Mouse (Mus musculus): ENCODE measurements around the gene Slc9a7. TPM values are rescaled to one million over a fixed set of nuclear protein-coding genes. Genes with fewer than 3 reads are reported as not detected.
A peak's percentile ranks its signal among the peaks of the same experiment; 100 is the strongest.

Gene Slc9a7
- total and polyA plus RNA-seq, 3 experiments = 2.1 to 4.8 (median 3.8) TPM

- 78% methylated on average over 1 of the region's 1 CpGs for WGBS
These were observed 114.8 kb downstream of the Slc9a7 start for GRCm38 (mm10) chrX:20176792-20177191.

GRCm38 (mm10) chrX:20168430-20168829, 123.2 kb downstream of the Slc9a7 start:
- no peaks in the 10 kb centered on the region for H3K4me1 ChIP-seq (ENCODE audit: control insufficient read depth, insufficient read depth, low read length)
- H3K9ac ChIP-seq (ENCODE audit: low read depth, low read length) = no peak overlapping the region
- H3K27me3 ChIP-seq (ENCODE audit: control insufficient read depth, insufficient read depth, low read length) = no peaks in the 10 kb centered on the region
- no peak for TF ChIP-seq POLR2A (IDR thresholded peaks at IDR 0.05; ENCODE audit: insufficient read depth, low read depth, low read length)
- no peak for TF ChIP-seq CTCF (IDR thresholded peaks at IDR 0.05)
- TF ChIP-seq EP300 (IDR thresholded peaks at IDR 0.05; ENCODE audit: insufficient read depth, low read depth, low read length) = no peak
- DNase-seq = no peak
- H3K4me3 ChIP-seq = no peak overlapping the region
- H3K27ac ChIP-seq = no peak overlapping the region
- intact Hi-C loops (cut with DNase I) = loop anchor here (10.0 kb wide), 2 partner anchors 56 to 326 kb away; no protein-coding TSS in a partner anchor
- no peaks in the 10 kb centered on the region for H3K79me2 ChIP-seq (replicated peaks; ENCODE audit: control insufficient read depth, insufficient read depth, low read length)
- H3K36me3 ChIP-seq (ENCODE audit: control insufficient read depth, insufficient read depth, low read length) = no peaks in the 10 kb centered on the region

More at GRCm38 (mm10) chrX:20176792-20177191, 114.8 kb downstream of the Slc9a7 start:
- H3K79me2 ChIP-seq (replicated peaks; ENCODE audit: control insufficient read depth, insufficient read depth, low read length) = no peaks in the 10 kb centered on the region
- H3K27me3 ChIP-seq (ENCODE audit: control insufficient read depth, insufficient read depth, low read length) = no peaks in the 10 kb centered on the region
- H3K4me3 ChIP-seq = no peak overlapping the region
- no peak for TF ChIP-seq EP300 (IDR thresholded peaks at IDR 0.05; ENCODE audit: insufficient read depth, low read depth, low read length)
- TF ChIP-seq POLR2A (IDR thresholded peaks at IDR 0.05; ENCODE audit: insufficient read depth, low read depth, low read length) = no peak
- no peak for TF ChIP-seq CTCF (IDR thresholded peaks at IDR 0.05)
- H3K27ac ChIP-seq = no peak overlapping the region
- DNase-seq = no peak
- no peaks in the 10 kb centered on the region for H3K4me1 ChIP-seq (ENCODE audit: control insufficient read depth, insufficient read depth, low read length)
- no peak overlapping the region for H3K9ac ChIP-seq (ENCODE audit: low read depth, low read length)
- intact Hi-C loops (cut with DNase I) = no loop called here
- no peaks in the 10 kb centered on the region for H3K36me3 ChIP-seq (ENCODE audit: control insufficient read depth, insufficient read depth, low read length)

- TF ChIP-seq CTCF (IDR thresholded peaks at IDR 0.05) (no peak), POLR2A (IDR thresholded peaks at IDR 0.05; ENCODE audit: insufficient read depth, low read depth, low read length) (no peak), EP300 (IDR thresholded peaks at IDR 0.05; ENCODE audit: insufficient read depth, low read depth, low read length) (no peak)
- no peak for DNase-seq
- Histone ChIP-seq H3K4me3 (no peak overlapping the region), H3K36me3 (ENCODE audit: control insufficient read depth, insufficient read depth, low read length) (no peaks in the 10 kb centered on the region), H3K27me3 (ENCODE audit: control insufficient read depth, insufficient read depth, low read length) (no peaks in the 10 kb centered on the region), H3K27ac (no peak overlapping the region), H3K4me1 (ENCODE audit: control insufficient read depth, insufficient read depth, low read length) (peaks cover 1% of the 10 kb centered on the region; the same call in 1 of the 2 replicates), H3K79me2 (replicated peaks; ENCODE audit: control insufficient read depth, insufficient read depth, low read length) (no peaks in the 10 kb centered on the region), H3K9ac (ENCODE audit: low read depth, low read length) (no peak overlapping the region)
- intact Hi-C loops (cut with DNase I) = loop anchor here (10.0 kb wide), 2 partner anchors 60 to 330 kb away; no protein-coding TSS in a partner anchor
- 38% methylated on average over 3 of the region's 3 CpGs for WGBS
These were observed 126.6 kb downstream of the Slc9a7 start for GRCm38 (mm10) chrX:20164984-20165383.

DNA sequence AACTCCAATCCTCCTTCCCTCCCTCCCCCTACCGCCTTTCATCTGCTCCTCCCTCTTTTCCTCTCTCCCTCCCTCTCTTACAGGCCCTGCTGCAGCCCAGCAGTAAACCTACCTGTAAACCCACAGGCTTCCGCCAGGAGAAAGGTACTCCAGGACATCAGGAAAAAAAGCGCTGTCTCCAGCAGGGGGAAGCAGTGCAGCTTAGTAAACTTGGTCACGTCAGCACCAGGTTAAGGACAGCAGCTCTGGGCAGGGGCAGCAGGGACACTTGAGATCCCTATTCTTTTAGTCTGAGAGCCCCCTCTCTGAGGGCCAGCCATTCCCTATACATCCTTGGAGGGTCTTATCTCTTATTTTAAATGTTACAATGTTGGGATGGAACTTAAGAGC, 129.3 kb downstream of the Slc9a7 start:
- Histone ChIP-seq H3K27me3 (ENCODE audit: control insufficient read depth, insufficient read depth, low read length) (no peaks in the 10 kb centered on the region), H3K27ac (no peak overlapping the region), H3K9ac (ENCODE audit: low read depth, low read length) (no peak overlapping the region), H3K79me2 (replicated peaks; ENCODE audit: control insufficient read depth, insufficient read depth, low read length) (no peaks in the 10 kb centered on the region), H3K4me3 (no peak overlapping the region), H3K36me3 (ENCODE audit: control insufficient read depth, insufficient read depth, low read length) (no peaks in the 10 kb centered on the region), H3K4me1 (ENCODE audit: control insufficient read depth, insufficient read depth, low read length) (peaks cover 3% of the 10 kb centered on the region)
- intact Hi-C loops (cut with DNase I) = loop anchor here (1.0 to 10.0 kb wide), 4 partner anchors 62 to 424 kb away; no protein-coding TSS in a partner anchor
- TF ChIP-seq POLR2A (IDR thresholded peaks at IDR 0.05; ENCODE audit: insufficient read depth, low read depth, low read length) (no peak), EP300 (IDR thresholded peaks at IDR 0.05; ENCODE audit: insufficient read depth, low read depth, low read length) (0 out of 2 replicates have a peak, but pooled peaks have one; percentile 11), CTCF (IDR thresholded peaks at IDR 0.05) (peak; percentile 62)
- WGBS = 8% methylated on average over 4 of the region's 4 CpGs
- DNase-seq = peak; percentile 16 to 46

DNA sequence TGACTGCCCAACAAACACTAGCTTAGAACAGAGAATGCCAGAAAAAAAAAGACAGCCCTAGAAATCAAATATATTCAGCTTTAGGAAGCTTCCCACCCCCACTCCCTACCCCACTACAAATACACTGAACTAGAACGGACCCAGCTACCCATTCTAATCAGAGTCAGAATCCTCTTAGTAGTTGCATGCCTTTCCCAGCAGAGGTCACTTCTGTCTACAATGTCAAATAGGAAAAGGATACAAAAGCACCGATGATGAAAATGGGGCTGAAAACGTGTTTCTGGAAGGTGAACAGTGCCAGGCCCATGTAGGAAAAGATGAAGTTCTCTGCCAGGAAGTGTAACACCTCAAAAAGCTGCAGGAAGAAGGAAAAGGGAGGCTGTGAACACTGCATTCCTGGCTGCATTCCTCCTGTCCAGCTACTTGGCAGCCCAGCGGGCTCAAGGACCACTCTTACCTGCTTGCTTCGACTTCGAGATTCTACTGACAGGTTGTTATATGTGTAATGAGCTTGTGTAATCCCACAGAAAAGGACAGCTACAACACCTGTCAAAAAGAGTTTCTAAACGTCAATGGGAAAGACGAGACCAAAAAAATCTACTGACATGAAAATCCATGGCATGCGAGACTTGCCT, 129.8 kb downstream of the Slc9a7 start:
- intact Hi-C loops (cut with DNase I) = loop anchor here (1.0 to 10.0 kb wide), 4 partner anchors 63 to 425 kb away; no protein-coding TSS in a partner anchor
- Histone ChIP-seq H3K4me1 (ENCODE audit: control insufficient read depth, insufficient read depth, low read length) (peaks cover 3% of the 10 kb centered on the region), H3K36me3 (ENCODE audit: control insufficient read depth, insufficient read depth, low read length) (no peaks in the 10 kb centered on the region), H3K79me2 (replicated peaks; ENCODE audit: control insufficient read depth, insufficient read depth, low read length) (no peaks in the 10 kb centered on the region), H3K4me3 (no peak overlapping the region), H3K27me3 (ENCODE audit: control insufficient read depth, insufficient read depth, low read length) (no peaks in the 10 kb centered on the region), H3K27ac (no peak overlapping the region), H3K9ac (ENCODE audit: low read depth, low read length) (no peak overlapping the region)
- no peak for DNase-seq
- TF ChIP-seq CTCF (IDR thresholded peaks at IDR 0.05) = peak; percentile 33
- TF ChIP-seq EP300 (IDR thresholded peaks at IDR 0.05; ENCODE audit: insufficient read depth, low read depth, low read length) = no peak
- TF ChIP-seq POLR2A (IDR thresholded peaks at IDR 0.05; ENCODE audit: insufficient read depth, low read depth, low read length) = no peak
- 54% methylated on average over 9 of the region's 9 CpGs for WGBS

DNA sequence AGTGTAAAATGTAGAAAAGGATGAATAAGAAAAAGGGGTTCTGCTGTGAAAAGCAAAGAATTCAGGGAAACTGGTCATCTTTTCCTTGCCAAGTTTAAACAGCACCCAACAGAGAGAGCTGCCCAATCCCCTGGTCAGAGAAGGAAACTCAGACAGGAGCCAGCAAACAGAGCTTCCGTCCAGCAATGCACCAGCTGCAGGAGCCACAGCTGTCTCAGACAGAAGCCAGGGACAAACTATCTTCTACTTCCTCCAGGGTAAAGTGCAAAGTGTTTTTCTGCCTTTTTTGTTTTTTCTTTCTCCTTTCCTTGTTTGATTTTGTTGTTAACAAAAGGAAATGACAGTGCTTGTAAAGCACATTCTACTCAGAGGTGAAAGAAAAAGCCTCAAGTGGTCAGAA, 131.3 kb downstream of the Slc9a7 start:
- no peaks in the 10 kb centered on the region for H3K79me2 ChIP-seq (replicated peaks; ENCODE audit: control insufficient read depth, insufficient read depth, low read length)
- H3K9ac ChIP-seq (ENCODE audit: low read depth, low read length) = no peak overlapping the region
- H3K27ac ChIP-seq = no peak overlapping the region
- peak in 1 of 2 experiments; percentile 4 for DNase-seq
- H3K27me3 ChIP-seq (ENCODE audit: control insufficient read depth, insufficient read depth, low read length) = no peaks in the 10 kb centered on the region
- no peak overlapping the region for H3K4me3 ChIP-seq
- intact Hi-C loops (cut with DNase I) = loop anchor here (10.0 kb wide), 2 partner anchors 64 to 334 kb away; no protein-coding TSS in a partner anchor
- peaks cover 3% of the 10 kb centered on the region for H3K4me1 ChIP-seq (ENCODE audit: control insufficient read depth, insufficient read depth, low read length)
- no peaks in the 10 kb centered on the region for H3K36me3 ChIP-seq (ENCODE audit: control insufficient read depth, insufficient read depth, low read length)
- TF ChIP-seq EP300 (IDR thresholded peaks at IDR 0.05; ENCODE audit: insufficient read depth, low read depth, low read length) (no peak), POLR2A (IDR thresholded peaks at IDR 0.05; ENCODE audit: insufficient read depth, low read depth, low read length) (no peak), CTCF (IDR thresholded peaks at IDR 0.05) (no peak)
- 48% methylated on average over 1 of the region's 1 CpGs for WGBS

Measured in heart, adult 2 months (tissue).